Mouse (Mus musculus) stomach, embryonic 16.5 days (tissue): ENCODE data around the gene Gm14295. TPM values are rescaled to one million over a fixed set of nuclear protein-coding genes. Genes with fewer than 3 reads are reported as not detected.
A peak's percentile ranks its signal among the peaks of the same experiment; 100 is the strongest.
"Not testable (repeated sequence)": the region's sequence is repeated elsewhere in the genome, so short reads cannot be mapped to it uniquely, and the experiment has no call there.

Source experiments
- ATAC-seq: fragments of 200-750 bp; cut with Nextera tagmentation; 2 replicates; pipeline ENCODE4 v1.8.0; 2017; ENCODE audit warnings: moderate number of reproducible peaks, moderate TSS enrichment; ENCODE audit not compliant: insufficient read depth, low FRiP score
- H3K27ac ChIP-seq: fragments of 300-500 bp; sonication (generic); 2 replicates; pipeline ENCODE4 v1.5.1; 2014; ENCODE audit warnings: low read length
- H3K27me3 ChIP-seq: fragments of 300-500 bp; sonication (generic); 2 replicates; pipeline ENCODE4 v1.6.1; 2014; ENCODE audit warnings: low read length, control low read depth, mixed read lengths; ENCODE audit not compliant: control insufficient read depth, insufficient read depth
- H3K36me3 ChIP-seq: fragments of 300-500 bp; sonication (generic); 2 replicates; pipeline ENCODE4 v1.6.1; 2014; ENCODE audit warnings: low read length; ENCODE audit not compliant: control insufficient read depth, insufficient read depth
- H3K4me1 ChIP-seq: fragments of 300-500 bp; sonication (generic); 2 replicates; pipeline ENCODE4 v1.6.1; 2014; ENCODE audit warnings: low read length, control low read depth, mixed read lengths; ENCODE audit not compliant: control insufficient read depth, insufficient read depth
- H3K4me2 ChIP-seq: fragments of 300-500 bp; sonication (generic); 2 replicates; pipeline ENCODE4 v1.6.1; 2014; ENCODE audit warnings: low read depth, low read length, mixed read lengths
- H3K4me3 ChIP-seq: fragments of 300-500 bp; sonication (generic); replicated peaks from 2 replicates; pipeline ENCODE4 v1.5.1; 2014; ENCODE audit warnings: mild to moderate bottlenecking, low read length
- H3K9ac ChIP-seq: fragments of 300-500 bp; sonication (generic); 2 replicates; pipeline ENCODE4 v1.6.1; 2014; ENCODE audit warnings: low read length
- H3K9me3 ChIP-seq: fragments of 300-500 bp; sonication (generic); replicated peaks from 2 replicates; pipeline ENCODE4 v1.6.1; 2016; ENCODE audit warnings: low read length, control low read depth; ENCODE audit not compliant: control insufficient read depth
- WGBS: fragments of 180-500 bp; shearing (Covaris S2); extraction: QIAGEN DNeasy Blood & Tissue Kit; methylation state at CpG from one replicate; pipeline ENCODE4 v1.1.7; 2014; 5-methylcytosine and 5-hydroxymethylcytosine counted together
- polyA plus RNA-seq: library from polyadenylated mRNA; unstranded; fragments of >200 nt; fragmentation: Nextera tagmentation; extraction: Ambion mirVana; gene quantifications from 2 replicates; pipeline ENCODE4 v1.2.1, GENCODE M21; 2015

The Gm14295 gene
- 13.1 and 17.1 TPM in 2 replicates for polyA plus RNA-seq

GRCm38 (mm10) chr2:176798312-176798711 is at the start of gene Gm14295:
Gm14295 (plus strand) TSS chr2:176798612.
- not testable (repeated sequence) for H3K27ac ChIP-seq, H3K4me1 ChIP-seq, H3K36me3 ChIP-seq, H3K27me3 ChIP-seq, H3K9me3 ChIP-seq, ATAC-seq
- H3K4me2 ChIP-seq, result 0 out of 2 replicates have a peak within 1 kb of the TSS, but pooled peaks have one; percentile 31
- no CpG with 5 or more reads among the region's 6 CpGs for WGBS
- peak within 1 kb of the TSS; percentile 60 for H3K9ac ChIP-seq
- peak within 1 kb of the TSS; percentile 46 for H3K4me3 ChIP-seq

- not testable (repeated sequence) for ATAC-seq, H3K9me3 ChIP-seq, H3K4me1 ChIP-seq, H3K27ac ChIP-seq, H3K27me3 ChIP-seq, H3K36me3 ChIP-seq
- 0 out of 2 replicates have a peak overlapping the region, but pooled peaks have one; percentile 31 for H3K4me2 ChIP-seq
- H3K9ac ChIP-seq, result peak overlapping the region; percentile 60
- peak overlapping the region; percentile 46 for H3K4me3 ChIP-seq
- WGBS, result 16% methylated on average over 12 of the region's 15 CpGs
These were observed 373 bp downstream of the Gm14295 start for GRCm38 (mm10) chr2:176798785-176799184.

GRCm38 (mm10) chr2:176830840-176831239 is 32.4 kb downstream of the Gm14295 start, which contains the start of gene Gm14408:
Gm14408 (plus strand) TSS chr2:176831140.
- not testable (repeated sequence) for H3K9me3 ChIP-seq, H3K4me2 ChIP-seq, H3K9ac ChIP-seq, ATAC-seq, H3K4me1 ChIP-seq, H3K27ac ChIP-seq, H3K36me3 ChIP-seq, H3K27me3 ChIP-seq, H3K4me3 ChIP-seq
- 85% methylated on average over 1 of the region's 3 CpGs for WGBS

Other genes starting within 250 kb of the Gm14295 start
- 10.1 and 21.2 TPM in 2 replicates for gene Gm14308, start 162.3 kb upstream of the Gm14295 start, polyA plus RNA-seq
- gene Zfp973, start 128.1 kb upstream of the Gm14295 start, polyA plus RNA-seq, result 9.5 and 9.6 TPM in 2 replicates
- 22.0 and 24.1 TPM in 2 replicates for gene Gm14305, start 90.3 kb upstream of the Gm14295 start, polyA plus RNA-seq
- not detected in 2 replicates for gene Gm14408, start 32.5 kb downstream of the Gm14295 start, polyA plus RNA-seq
- gene Gm14296, start 129.2 kb downstream of the Gm14295 start, polyA plus RNA-seq, result 7.8 and 12.0 TPM in 2 replicates
- 7.0 and 8.2 TPM in 2 replicates for gene Gm14419, start 202.3 kb downstream of the Gm14295 start, polyA plus RNA-seq